Mouse (Mus musculus): Measurements from ENCODE around the gene Prdx5.

- TF ChIP-seq EP300 (IDR thresholded peaks at IDR 0.05; ENCODE audit: insufficient read depth, low read depth, low read length) (no peak), POLR2A (IDR thresholded peaks at IDR 0.05; ENCODE audit: insufficient read depth, low read depth, low read length) (no peak), CTCF (IDR thresholded peaks at IDR 0.05) (no peak)
These were observed 30.8 kb upstream of the Prdx5 start for GRCm38 (mm10) chr19:6940396-6941351.

Measured in heart, adult 2 months (tissue).